Mouse (Mus musculus) embryo, embryonic 10.5 days (tissue): ENCODE data around the gene Sptbn2.
"Not testable (repeated sequence)": the region's sequence is repeated elsewhere in the genome, so short reads cannot be mapped to it uniquely, and the experiment has no call there.

Experiments
- DNase-seq: peaks from one replicate; pipeline ENCODE4 v3.0.0-alpha.2; 2015; ENCODE audit warnings: low spot score

The Sptbn2 gene

GRCm38 (mm10) chr19:4720671-4721244 is 9.8 kb downstream of the Sptbn2 start:
- peak; percentile 37 for DNase-seq

GRCm38 (mm10) chr19:4729186-4729585 is 18.2 kb downstream of the Sptbn2 start:
- no peak for DNase-seq

GRCm38 (mm10) chr19:4733052-4733451 is 22.1 kb downstream of the Sptbn2 start:
- no peak for DNase-seq

GRCm38 (mm10) chr19:4737866-4738265 is 26.9 kb downstream of the Sptbn2 start:
- DNase-seq = no peak

GRCm38 (mm10) chr19:4739053-4739452 is 28.1 kb downstream of the Sptbn2 start:
- no peak for DNase-seq

GRCm38 (mm10) chr19:4739762-4740161 is 28.8 kb downstream of the Sptbn2 start:
- no peak for DNase-seq

- DNase-seq = no peak
These were observed 30.5 kb downstream of the Sptbn2 start for GRCm38 (mm10) chr19:4741482-4741881.

GRCm38 (mm10) chr19:4742229-4742628 is 31.3 kb downstream of the Sptbn2 start:
- DNase-seq = no peak

- peak; percentile 77 for DNase-seq
These were observed 32.6 kb downstream of the Sptbn2 start for GRCm38 (mm10) chr19:4743524-4743923.

GRCm38 (mm10) chr19:4744026-4744425 is 33.1 kb downstream of the Sptbn2 start:
- no peak for DNase-seq

- DNase-seq = no peak
These were observed 34.1 kb downstream of the Sptbn2 start for GRCm38 (mm10) chr19:4745057-4745456.

- no peak for DNase-seq
These were observed 34.7 kb downstream of the Sptbn2 start for GRCm38 (mm10) chr19:4745681-4746080.

- no peak for DNase-seq
These were observed 35.6 kb downstream of the Sptbn2 start for GRCm38 (mm10) chr19:4746611-4747010.

- no peak for DNase-seq
These were observed 36.8 kb downstream of the Sptbn2 start for GRCm38 (mm10) chr19:4747631-4748312.

- no peak for DNase-seq
These were observed 37.5 kb downstream of the Sptbn2 start for GRCm38 (mm10) chr19:4748493-4748892.

- DNase-seq = no peak
These were observed 39.0 kb downstream of the Sptbn2 start for GRCm38 (mm10) chr19:4749975-4750374.

GRCm38 (mm10) chr19:4755565-4756192 is 44.7 kb downstream of the Sptbn2 start:
- DNase-seq = peak; percentile 95

GRCm38 (mm10) chr19:4756193-4756911 is 45.4 kb downstream of the Sptbn2 start, which contains the start of gene Rbm4b:
Gene Rbm4b, plus strand, starts transcription at chr19:4756497.
- DNase-seq = peak; percentile 99

- DNase-seq = no peak
These were observed 46.0 kb downstream of the Sptbn2 start for GRCm38 (mm10) chr19:4756921-4757320.

GRCm38 (mm10) chr19:4760544-4760943 is 49.6 kb downstream of the Sptbn2 start:
- not testable (repeated sequence) for DNase-seq

- DNase-seq = no peak
These were observed 51.9 kb downstream of the Sptbn2 start for GRCm38 (mm10) chr19:4762876-4763275.

GRCm38 (mm10) chr19:4767507-4768148 is 56.7 kb downstream of the Sptbn2 start:
- no peak for DNase-seq
